Mouse (Mus musculus): Measurements from ENCODE around the gene Plin5. TPM values are rescaled to one million over a fixed set of nuclear protein-coding genes. Genes with fewer than 3 reads are reported as not detected.

Plin5 gene
- total RNA-seq, 2 experiments from 2014 or later = 1.2 to 1.9 TPM

DNA sequence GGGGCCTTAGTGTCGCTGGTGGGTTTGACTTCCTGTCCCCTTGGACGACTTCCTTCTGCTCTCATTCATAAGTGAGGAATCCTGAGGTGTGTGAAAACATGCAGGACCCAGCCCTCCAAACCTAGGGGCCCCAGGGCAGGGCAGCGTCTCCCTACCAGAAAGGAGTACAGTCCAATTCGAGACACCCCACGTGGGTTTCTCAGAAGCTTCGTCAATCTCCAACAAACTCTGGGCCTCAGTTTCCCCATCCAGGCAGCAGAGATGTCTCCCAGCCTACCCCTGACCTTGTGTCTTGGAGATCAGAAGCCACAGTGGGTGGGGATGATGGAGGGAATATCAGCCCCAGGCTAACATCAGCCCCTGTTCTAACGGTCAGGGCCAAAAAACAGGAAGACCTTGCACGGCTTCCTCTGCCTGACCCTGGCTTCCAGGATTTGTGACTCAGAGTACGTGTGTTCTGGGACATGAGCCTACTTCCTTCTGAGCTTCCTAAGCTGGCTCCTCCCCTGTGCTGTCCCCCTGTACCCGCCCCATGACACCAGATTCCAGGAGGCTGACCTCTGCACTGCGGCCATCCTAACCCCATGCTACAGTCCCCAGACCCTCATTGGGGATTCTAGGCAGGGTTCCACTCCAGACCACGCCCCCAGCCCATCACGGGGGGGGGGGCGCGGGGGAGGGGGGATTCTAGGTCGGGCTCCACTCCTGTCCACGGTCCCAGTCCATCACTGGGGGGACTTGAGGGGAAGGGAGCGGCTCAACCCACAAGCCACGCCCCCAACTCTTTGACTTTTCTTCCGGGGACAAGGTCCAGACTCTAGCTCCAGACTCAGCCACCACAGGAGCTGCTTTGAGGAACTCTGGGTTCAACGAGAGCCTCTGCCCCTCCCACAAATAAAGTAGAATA lies 16.3 kb upstream of the Plin5 start:
- intact Hi-C loops (cut with DNase I) = no loop called here
- no peak for DNase-seq

- intact Hi-C loops (cut with DNase I) = no loop called here
These were observed 15.3 kb upstream of the Plin5 start for GRCm38 (mm10) chr17:56132661-56133060.

GRCm38 (mm10) chr17:56131814-56132213 lies 14.4 kb upstream of the Plin5 start:
- peak; percentile 71 for DNase-seq
- intact Hi-C loops (cut with DNase I) = no loop called here

More at GRCm38 (mm10) chr17:56132661-56133060, 15.3 kb upstream of the Plin5 start:
- peak; percentile 66 for DNase-seq

DNA sequence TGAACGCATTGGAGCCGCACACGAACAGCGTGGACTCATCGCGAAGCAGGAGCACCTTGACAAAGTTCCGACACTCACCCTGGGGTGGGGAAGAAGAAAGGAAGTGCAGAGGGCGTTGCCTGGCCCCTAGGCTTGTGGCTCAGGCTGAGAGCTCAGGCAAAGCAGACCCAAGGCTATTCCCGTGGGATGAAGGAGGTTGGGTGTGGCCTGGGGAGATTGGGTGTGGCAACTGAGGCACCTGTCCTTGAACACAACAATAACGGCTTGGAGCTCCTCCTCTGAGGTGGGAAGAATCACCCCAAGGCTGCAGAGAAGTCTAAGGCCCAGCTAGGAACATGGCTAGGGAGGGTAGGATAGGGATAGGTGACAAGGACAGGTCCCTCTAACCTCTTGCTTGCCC lies 13.7 kb upstream of the Plin5 start:
- intact Hi-C loops (cut with DNase I) = no loop called here

DNA sequence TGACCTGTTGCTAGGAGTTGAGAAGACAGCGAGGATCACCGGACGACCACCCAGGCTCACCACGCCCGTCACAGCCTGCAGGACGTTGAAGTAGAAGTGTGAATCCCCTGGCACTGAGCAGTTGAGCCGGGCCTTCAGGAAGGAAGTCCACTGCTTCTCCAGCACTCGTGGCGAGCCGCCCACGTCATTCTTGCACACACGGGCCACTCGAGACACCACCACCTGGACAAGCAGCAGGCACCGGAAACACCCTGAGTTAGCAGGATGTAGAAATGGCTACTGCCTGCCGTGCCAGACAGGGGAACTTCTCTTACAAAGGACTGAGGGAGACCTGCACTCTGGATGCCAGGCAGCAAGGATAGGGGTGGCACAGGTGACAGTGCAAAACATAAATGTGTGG lies 10.8 kb upstream of the Plin5 start:
- intact Hi-C loops (cut with DNase I) = loop anchor here (5.0 kb wide), 1 partner anchor 124 kb away; no protein-coding TSS in a partner anchor
- no peak for DNase-seq

More for the DNA sequence above, 13.7 kb upstream of the Plin5 start:
- no peak for DNase-seq

- intact Hi-C loops (cut with DNase I) = loop anchor here (5.0 kb wide), 1 partner anchor 126 kb away; no protein-coding TSS in a partner anchor
- DNase-seq = no peak
These were observed 8.8 kb upstream of the Plin5 start for GRCm38 (mm10) chr17:56126175-56126574.

DNA sequence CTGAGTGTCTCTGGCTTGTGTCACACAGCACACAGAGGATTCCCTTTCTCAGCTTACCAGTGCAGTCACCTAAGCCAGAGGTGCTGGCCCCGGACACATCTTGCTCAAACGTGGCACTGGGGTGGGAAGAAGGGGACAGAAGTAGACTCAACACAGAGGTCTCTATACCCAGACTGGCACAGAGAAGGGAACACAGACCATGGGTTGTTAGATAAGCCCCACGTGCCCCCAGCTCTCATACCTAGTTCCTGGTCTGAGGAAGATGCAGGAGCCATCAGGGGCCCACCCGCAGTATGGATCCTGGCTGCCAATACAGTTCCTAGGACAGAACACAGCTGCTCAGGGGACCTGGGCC lies 7.9 kb upstream of the Plin5 start:
- DNase-seq = no peak
- intact Hi-C loops (cut with DNase I) = loop anchor here (5.0 kb wide), 1 partner anchor 127 kb away; no protein-coding TSS in a partner anchor

DNA sequence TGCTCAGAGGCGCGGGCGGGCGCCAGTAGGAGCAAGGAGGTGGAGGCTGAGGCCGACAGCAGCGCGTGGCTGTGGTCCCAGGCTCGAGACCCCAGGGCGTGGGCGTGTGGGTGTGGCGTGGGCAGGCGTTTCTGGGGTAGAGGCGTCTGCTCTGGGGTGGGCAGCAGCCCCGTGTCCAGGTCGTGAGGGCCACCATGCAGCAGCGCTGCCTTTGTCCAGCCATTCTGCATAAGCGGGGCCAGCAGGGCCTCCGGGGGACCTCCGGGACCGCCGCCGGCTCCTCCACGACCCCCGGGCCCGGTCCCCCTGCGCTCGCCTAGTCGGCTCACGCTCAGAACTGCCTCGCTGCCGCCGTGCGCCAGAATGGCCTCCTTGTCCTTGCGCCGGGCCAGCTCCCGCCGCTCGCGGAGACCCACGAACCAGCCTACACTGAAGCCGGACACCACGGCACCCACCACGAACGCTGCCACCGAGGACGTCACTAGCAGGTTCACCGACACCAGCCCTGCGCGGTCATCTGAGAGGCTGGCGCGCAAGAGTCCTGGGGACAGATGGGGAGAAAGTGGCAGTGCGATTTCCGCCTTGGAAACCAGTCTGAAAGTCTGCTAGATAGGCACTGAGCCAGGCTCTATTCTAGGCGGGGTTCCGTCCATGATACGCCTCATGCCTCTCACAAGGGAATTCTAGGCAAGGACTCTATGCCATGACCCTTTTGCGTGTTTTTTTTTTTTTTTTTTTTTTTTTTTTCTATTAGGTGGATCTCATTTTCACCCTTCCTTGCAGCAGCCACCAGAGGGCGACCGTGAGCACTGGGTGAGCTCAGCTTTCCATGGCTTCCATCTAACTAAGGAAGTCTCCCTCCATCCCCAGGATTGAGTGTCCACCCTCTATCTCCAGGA lies 7.2 kb upstream of the Plin5 start:
- peak; percentile 60 for DNase-seq
- intact Hi-C loops (cut with DNase I) = loop anchor here (5.0 kb wide), 1 partner anchor 128 kb away; no protein-coding TSS in a partner anchor

DNA sequence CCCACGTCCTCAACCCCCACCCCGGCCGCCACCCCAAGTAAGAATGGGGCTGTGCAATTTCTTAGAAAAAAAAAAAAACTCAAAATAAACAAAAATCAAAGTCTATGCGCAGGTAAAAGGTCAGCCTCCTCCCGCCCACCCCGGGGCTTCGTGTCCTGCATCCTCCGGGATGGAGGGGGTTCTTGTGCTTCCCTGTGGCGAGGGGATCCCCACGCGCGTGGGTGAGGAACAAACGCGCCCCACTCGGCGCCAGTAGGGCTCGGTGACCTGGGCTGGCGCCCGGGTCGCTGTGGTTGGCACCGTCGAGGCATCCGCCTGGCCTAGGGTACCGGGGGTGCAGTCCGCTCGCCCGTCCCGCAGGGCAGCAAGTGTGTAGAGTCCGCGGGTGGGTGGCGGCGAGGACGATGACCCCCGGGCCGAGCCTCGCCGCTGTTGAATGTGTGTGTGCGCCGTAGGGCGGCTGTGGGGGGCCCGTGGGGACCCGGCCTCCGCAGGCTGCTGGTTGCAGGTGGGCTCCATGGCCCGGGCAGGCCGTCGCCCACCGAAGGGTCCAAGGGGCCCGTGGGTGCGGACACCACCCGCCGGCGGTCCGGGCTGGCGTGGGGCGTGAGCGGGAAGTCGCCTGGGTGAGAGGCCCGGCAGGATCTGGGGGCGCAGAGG lies 6.4 kb upstream of the Plin5 start:
- intact Hi-C loops (cut with DNase I) = no loop called here
- no peak for DNase-seq

DNA sequence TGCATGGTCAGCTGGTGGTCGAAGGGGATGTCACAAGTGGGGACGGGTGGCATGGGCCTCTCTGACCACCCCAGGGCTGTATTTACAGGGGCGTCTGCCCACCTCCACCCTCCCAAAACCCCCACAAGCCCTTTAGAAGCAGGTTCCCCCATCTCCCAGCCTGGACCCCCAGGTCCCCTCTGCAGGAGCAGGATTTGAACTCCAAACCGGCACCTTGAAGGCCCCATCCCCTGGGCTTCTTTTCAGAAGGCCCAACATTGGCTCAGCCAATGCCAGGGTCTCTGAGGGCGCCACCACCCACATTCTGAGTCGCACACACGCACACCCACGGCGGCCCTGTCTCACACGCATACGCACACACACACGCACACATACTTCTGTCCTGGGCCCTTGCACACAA lies 5.8 kb upstream of the Plin5 start:
- intact Hi-C loops (cut with DNase I) = no loop called here
- DNase-seq = no peak

DNA sequence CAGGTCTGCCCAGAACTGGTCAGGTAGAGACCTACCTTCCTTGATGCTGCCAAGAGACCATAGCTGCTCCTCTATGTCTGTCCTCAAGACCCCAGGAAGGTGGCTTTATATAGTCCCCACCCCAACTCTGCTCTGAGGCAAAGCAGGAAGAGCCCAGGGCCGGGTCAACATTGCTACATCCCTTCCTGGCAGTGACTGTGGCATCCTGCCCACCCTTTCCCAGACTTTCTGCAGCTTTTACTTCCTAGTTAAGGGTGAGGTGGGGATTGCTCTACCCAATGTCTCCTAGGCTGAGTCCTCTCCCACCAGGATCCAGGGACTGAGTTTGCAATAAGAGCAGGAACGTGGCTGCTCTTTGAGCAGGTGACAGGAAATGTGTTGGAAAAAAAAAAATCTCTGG lies 4.4 kb upstream of the Plin5 start, which contains the start of gene Lrg1:
Lrg1 (minus strand) TSS at position 176 of the 400 bp plus-strand sequence.
- intact Hi-C loops (cut with DNase I) = no loop called here
- DNase-seq = no peak

DNA sequence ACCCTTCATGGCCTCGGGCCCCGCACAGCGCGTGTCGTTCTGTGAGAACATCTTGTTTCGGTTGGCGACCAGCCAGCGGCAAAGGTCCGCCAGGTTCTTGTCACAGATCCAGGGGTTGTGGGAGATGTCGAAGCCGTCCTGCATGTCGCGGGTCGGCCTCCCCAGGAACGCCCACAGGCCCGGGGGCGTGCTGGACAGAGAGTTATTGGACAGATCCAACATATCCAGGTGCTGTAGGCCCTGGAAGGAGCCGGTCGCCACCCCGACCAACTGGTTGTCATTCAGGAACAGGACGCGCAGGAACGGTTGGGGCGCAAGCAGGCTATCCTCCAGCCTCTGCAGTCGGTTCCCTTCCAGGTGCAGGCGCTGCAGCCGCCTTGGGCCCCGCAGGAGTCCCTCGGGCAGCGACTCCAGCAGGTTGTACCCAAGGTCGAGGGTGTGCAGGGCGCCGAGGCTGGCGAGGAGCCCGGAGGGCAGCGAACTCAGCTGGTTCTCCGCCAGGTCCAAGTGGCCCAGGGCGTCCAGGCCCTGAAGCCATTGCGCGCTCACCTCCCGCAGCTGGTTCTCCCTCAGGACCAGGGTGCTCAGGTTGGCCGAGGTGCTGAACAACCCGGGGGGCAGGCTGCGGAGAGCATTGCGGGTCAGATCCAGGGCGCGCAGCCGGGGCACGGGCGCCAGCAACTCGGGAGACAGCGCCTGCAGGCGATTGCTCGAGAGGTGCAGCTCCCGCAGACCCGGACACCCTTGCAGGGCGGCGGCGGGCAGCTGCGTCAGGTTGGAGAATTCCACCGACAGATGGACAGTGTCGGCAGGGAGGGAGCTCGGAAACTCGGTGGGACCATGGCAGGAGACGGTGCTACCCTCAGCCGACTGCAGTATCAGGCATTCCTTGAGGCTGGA lies 2.8 kb upstream of the Plin5 start:
- peak; percentile 48 for DNase-seq
- intact Hi-C loops (cut with DNase I) = no loop called here

- intact Hi-C loops (cut with DNase I) = no loop called here
- no peak for DNase-seq
These were observed 2.0 kb upstream of the Plin5 start for GRCm38 (mm10) chr17:56119431-56119830.

DNA sequence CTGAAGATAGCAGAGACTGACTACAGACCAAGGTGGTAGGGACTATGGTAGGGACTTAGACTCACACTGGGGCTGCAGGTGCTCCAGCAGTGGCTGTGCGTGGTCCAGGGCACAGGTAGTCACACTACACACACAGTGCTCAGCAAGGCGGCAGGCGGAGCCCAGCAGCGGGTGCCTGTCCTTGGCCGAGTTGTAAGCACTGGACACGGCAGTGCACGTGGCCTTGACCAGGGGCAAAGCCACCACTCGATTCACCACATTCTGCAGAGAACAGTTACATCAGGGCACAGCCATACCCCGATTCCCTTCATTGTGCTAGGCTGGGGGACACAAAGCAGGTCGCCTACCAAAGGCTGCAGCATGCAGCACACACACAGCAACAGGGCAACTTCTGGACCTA lies 1.2 kb downstream of the Plin5 start:
- DNase-seq = no peak
- intact Hi-C loops (cut with DNase I) = no loop called here

GRCm38 (mm10) chr17:56112743-56113142 lies 4.7 kb downstream of the Plin5 start:
- DNase-seq = no peak
- intact Hi-C loops (cut with DNase I) = no loop called here

DNA sequence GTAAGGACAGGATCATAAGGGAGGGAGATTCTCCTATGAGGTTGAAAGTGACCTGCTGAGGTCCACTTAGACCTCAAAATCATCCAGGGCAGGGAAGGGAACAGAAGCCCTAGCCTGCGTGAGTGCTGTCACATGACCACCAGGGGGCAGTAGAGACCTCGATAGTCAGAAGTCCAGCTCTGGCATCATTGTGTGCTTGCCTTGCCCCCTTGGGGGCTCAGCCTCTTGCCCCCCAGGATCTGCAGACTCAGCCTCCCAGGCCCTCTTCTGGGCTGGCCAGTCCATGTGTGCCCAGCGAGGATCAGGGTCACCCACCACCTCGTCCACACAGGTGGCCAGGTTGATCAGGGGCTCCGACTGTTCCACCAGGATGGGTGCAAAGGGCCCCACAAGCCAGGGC lies 5.5 kb downstream of the Plin5 start:
- intact Hi-C loops (cut with DNase I) = no loop called here
- DNase-seq = peak; percentile 73

DNA sequence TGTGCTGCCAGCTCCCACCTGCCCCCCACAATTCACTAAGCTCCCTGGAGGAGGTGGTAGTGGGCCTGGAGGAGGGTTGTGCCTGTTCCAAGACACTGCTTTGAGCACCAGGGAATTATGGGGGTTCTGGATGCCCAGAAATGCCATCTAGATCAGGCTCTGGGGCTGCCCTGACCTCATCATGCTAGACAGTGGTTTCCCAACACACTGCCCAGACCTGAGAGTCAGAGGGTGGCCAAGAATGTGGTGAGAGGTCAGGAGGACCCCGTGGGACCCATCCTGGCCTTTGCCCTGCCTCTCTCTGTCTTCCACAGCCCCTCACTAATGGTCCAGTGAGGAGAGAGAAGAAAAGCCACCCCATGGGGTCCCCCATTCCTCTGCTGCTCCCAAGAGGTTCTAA lies 6.4 kb downstream of the Plin5 start:
- intact Hi-C loops (cut with DNase I) = no loop called here
- DNase-seq = no peak

GRCm38 (mm10) chr17:56110571-56110970 lies 6.8 kb downstream of the Plin5 start:
- intact Hi-C loops (cut with DNase I) = no loop called here
- DNase-seq = peak; percentile 78

DNA sequence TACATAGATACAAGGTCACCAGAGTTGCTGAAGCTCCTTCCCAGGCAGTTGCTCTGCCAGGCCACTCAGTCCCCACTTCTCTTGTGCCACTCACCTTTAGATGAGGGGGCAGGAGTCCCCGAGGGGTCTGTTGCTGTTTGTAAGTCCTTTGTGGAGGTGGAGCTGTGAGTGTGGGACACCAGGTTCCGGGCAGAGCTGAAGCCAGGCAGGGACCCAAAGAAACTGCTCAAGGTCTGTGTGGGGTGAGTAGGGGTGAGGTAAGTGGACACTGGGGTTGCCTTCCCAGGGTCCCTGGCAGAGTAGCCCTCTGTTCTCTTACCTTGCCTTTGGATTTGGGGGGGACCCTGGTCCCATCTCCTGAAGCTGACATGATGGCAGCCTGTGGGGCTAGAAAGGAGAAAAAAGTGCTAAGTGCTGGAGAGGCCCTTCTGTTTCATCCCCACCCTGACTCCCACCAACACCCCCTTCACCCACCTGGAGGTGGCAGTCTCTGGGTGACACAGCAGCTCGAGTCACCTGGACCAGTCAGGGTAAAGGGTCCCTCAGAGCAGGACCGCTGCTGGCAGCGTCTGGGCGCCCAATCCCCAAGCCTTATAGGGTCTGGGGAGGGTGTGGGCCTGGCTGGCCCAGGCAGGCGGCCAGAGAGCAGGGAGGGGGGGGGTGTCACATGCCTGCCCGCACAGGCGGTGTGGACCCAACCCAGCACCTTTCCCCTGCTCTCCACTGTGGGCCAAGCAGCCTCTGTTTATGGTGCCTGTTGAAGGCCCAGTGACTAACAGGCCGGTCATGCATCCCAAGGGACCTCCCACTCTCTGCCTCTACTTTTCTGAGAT lies 8.0 kb downstream of the Plin5 start, which contains the start of gene Plin4:
Plin4 (minus strand) TSS at position 585 of the 833 bp plus-strand sequence.
- no peak for DNase-seq
- intact Hi-C loops (cut with DNase I) = no loop called here
